Mouse (Mus musculus): ENCODE results near the gene Lgals3.
"Not testable (repeated sequence)": the region's sequence is repeated elsewhere in the genome, so short reads cannot be mapped to it uniquely, and the experiment has no call there.

The Lgals3 gene

GRCm38 (mm10) chr14:47367461-47367860 is at the start of gene Lgals3:
Gene Lgals3, plus strand, starts transcription at chr14:47367751.
- DNase-seq: peak; percentile 72

DNA sequence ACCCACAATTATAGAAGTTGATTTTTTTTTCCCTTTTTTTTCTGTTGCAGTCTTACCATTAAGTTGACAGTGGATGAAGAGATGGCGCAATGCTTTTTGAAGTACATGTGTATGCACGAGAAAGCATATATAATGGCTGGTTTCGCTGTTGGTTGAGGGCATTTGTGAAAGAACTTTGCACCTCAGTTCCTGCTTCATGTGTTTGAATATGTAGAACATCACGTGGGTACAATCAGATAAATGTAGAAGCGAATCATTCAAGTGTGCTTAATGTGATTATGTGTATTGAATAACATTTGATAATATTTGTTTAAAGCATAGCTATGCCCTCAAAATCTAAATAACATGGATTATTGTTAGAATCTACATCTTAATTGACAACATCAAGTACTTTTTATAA is 48.2 kb upstream of the Lgals3 start:
- no peak for DNase-seq

DNA sequence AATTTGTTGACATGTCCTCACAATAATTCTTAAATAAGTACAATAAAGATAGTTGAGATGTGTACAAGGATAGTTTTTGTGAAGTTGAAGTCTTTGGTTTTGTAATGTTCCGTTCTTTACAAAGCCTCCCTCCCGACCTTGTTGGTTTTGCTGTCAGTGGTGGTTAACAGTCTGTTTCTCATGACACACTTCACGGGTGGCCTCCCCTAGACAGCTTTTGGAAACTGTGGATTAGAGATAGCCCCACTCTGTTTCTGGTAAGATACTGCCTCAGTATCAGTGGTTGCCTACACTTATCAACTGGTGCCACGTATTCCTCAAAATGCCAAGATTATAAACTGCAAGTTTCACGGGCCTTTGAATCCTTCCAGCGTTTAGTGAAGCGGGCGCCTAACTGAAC is 46.0 kb upstream of the Lgals3 start:
- not testable (repeated sequence) for DNase-seq

- no peak for DNase-seq
Observed at GRCm38 (mm10) chr14:47325965-47326761, 41.4 kb upstream of the Lgals3 start.

GRCm38 (mm10) chr14:47327347-47327746 is 40.2 kb upstream of the Lgals3 start:
- DNase-seq: no peak

GRCm38 (mm10) chr14:47331920-47332319 is 35.6 kb upstream of the Lgals3 start:
- no peak for DNase-seq

DNA sequence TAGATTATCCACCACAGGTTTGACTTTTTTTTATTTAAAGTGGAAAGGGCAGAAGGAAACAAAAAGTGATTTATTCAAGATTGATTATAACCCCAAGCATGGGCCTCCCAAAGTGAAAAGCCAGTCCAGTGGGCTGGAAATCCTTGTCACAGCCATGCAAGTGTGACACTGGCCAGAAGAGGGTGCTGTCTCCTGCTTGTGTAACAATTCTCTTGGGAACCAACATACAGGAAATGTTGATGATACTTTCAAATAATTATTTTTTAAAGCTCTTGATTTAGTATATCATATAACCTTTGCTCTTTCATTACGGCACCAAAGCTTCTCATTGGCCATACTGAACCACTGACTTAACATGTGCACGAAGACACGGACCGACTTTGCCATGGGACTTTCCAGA is 32.7 kb upstream of the Lgals3 start:
- peak; percentile 74 for DNase-seq

DNA sequence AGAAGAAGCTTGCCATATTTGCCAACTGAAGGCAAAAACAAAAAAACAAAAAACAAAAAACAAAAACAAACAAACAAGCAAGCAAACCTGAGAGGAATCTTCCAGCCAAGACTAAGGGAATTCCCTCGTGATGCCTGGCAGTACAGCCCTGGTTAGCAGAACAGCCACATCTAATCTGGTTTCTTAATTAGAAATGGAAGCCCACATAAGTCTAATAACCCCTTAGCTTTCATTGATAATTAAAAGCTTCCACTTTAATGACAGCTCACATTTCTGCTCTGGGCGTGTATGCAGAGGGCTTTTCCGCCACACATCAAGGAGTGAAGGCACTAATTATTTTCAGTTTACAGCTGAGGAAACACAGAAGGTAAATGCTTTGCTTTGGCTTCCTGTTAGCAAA is 32.3 kb upstream of the Lgals3 start:
- no peak for DNase-seq

GRCm38 (mm10) chr14:47340231-47340925 is 27.2 kb upstream of the Lgals3 start:
- no peak for DNase-seq

GRCm38 (mm10) chr14:47341811-47342291 is 25.7 kb upstream of the Lgals3 start:
- DNase-seq: no peak

DNA sequence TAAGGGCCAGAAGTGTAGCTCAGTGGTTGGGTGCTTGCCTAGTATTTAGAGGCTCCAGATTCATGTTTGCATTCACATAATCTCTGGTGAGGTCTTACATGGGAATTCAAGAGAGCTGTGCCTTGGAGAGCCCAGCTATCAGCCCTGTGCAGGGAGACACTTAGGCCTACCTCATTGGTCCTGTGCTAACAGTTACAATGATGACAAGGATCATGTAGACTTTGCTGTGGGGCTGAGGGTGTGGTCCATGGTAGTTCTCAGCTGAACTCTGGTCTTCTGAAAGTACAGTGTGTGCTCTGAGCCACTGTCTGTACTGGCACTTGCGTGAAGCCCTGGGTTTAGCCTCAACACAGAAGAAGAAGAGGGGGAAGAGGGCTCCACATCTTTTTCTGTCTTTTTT is 20.8 kb upstream of the Lgals3 start:
- DNase-seq: no peak

DNA sequence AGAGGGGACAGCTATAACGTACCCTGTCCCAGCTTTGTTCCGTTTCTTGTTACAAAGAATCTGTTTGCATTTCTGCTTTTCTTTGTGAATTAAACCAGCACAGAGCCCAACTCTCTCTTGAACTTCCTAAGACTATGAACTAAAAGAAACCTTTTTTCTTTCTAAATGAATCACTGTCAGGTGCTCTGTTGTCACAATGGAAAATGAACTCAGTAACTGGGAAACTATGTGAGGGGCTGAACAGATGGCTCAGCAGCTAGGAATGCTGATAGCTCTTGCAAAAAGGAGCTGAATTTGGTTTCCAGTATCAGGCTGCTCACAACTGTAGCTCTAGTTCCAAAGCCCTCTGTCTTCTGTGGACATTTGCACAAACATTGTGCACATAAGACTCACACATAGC is 16.6 kb upstream of the Lgals3 start:
- DNase-seq: no peak

- DNase-seq: no peak
Observed at GRCm38 (mm10) chr14:47352272-47352671, 15.3 kb upstream of the Lgals3 start.

GRCm38 (mm10) chr14:47353240-47353639 is 14.3 kb upstream of the Lgals3 start:
- DNase-seq: no peak

DNA sequence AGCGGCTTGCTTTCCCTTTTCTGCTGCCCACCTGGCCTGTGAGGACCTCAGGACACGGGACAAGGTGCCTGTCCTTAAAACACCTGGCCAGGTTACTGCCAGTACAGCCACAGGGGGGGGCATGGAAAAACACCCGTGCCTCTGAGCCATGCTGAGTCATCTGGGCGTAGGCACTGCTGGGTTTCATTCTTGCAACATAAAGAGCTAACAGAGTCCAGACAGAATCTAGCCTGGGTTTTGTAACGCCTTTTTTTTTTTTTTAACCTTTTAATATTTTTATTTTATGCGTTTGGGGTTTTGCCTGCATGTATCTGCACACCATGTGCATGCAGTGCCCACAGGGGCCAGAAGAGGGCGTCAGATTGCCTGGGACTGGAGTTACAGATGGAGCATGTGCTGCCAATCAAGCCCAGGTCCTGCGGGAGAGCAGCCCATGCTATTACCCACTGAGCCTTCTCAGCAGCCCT is 13.4 kb upstream of the Lgals3 start:
- DNase-seq: peak; percentile 37

GRCm38 (mm10) chr14:47354948-47355347 is 12.6 kb upstream of the Lgals3 start:
- no peak for DNase-seq

GRCm38 (mm10) chr14:47356622-47357021 is 10.9 kb upstream of the Lgals3 start:
- DNase-seq: no peak

- no peak for DNase-seq
Observed at GRCm38 (mm10) chr14:47359610-47360009, 7.9 kb upstream of the Lgals3 start.

DNA sequence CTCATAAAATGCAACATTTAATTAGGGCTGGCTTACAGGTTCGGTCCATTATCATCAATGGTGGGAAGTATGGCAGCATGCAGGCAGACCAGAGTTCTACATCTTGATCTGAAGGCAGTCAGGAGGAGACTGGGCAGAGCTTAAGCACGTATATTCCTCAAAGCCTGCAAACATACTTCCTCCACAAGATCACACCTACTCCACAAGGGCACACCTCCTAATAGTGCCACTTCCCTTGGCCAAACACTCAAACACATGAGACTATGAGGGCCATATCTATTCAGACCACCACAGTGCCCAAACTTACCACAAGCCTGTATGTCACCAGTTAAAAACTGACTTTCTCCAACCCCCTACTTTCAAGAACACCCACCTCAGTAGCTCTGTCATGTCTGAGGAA is 6.1 kb upstream of the Lgals3 start:
- no peak for DNase-seq

DNA sequence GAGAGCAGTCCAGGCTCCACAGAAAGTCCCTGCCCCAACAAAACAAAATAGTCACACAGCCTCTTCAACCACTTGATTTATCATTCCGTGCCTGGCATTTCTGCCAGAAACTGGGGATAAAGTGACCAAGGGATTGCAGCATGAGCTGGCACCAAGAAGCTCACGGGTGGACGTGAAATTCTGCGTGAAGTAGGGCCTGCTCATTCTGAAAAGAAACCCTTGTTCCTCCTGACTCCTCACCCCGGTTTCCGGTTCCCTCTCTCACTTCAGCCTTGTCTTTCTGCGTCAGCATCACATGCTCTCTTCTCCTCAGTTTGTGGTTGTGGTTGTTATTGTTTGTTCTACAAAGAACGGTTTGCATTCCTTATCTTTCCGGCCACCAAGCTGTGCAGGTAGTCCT is 5.7 kb upstream of the Lgals3 start:
- no peak for DNase-seq

GRCm38 (mm10) chr14:47364742-47365449 is 2.7 kb upstream of the Lgals3 start:
- no peak for DNase-seq

GRCm38 (mm10) chr14:47366881-47367321 is 650 bp upstream of the Lgals3 start:
- peak; percentile 30 for DNase-seq

DNA sequence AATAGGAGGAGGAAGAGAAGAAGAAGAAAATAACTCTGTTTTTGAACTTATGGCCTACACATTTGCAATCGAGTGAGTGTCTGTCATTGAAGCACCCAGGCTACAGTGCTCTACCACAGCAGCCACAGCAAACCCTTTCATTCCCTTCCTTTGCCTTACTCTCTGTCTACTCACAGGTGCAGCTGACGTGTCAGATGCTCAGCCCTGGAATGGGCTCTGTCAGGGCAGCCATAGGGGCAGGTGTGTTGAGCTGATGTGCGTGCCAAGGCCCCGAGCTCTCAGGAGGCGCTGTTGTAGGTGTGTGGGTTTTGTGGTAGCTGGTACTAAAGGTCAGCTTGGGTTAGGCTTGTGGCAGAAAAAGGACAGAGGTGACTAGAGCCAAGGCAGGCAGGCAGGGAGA is 2.2 kb downstream of the Lgals3 start:
- no peak for DNase-seq

All from kidney, adult 9 months (tissue).